Mouse (Mus musculus) retina, postnatal 1 day (tissue): ENCODE measurements at regions not wholly inside any gene's neighbourhood (a gene's known extent, or its start where the extent isn't known, plus 50 kb on each side); places are given as distances from the start of the nearest gene placed in this dataset.
"Not testable (repeated sequence)": the region's sequence is repeated elsewhere in the genome, so short reads cannot be mapped to it uniquely, and the experiment has no call there.

Experiments
- DNase-seq: peaks from one replicate; pipeline ENCODE4 v3.0.0-alpha.2; 2012

- no peak for DNase-seq
Observed at GRCm38 (mm10) chr14:76964046-76964445, 72.5 kb upstream of the Ccdc122 start.

- DNase-seq, result no peak
Observed at GRCm38 (mm10) chr14:76958875-76959274, 77.7 kb upstream of the Ccdc122 start.

GRCm38 (mm10) chr14:76957136-76957535 lies 79.4 kb upstream of the Ccdc122 start:
- DNase-seq, result no peak

GRCm38 (mm10) chr14:76953171-76953570 lies 83.4 kb upstream of the Ccdc122 start:
- DNase-seq, result no peak

GRCm38 (mm10) chr14:76951450-76951849 lies 85.1 kb upstream of the Ccdc122 start:
- no peak for DNase-seq

GRCm38 (mm10) chr14:76949388-76949787 lies 87.2 kb upstream of the Ccdc122 start:
- peak; percentile 16 for DNase-seq

- peak; percentile 16 for DNase-seq
Observed at GRCm38 (mm10) chr14:76948948-76949347, 87.6 kb upstream of the Ccdc122 start.

GRCm38 (mm10) chr14:76948481-76948880 lies 88.1 kb upstream of the Ccdc122 start:
- peak; percentile 51 for DNase-seq

GRCm38 (mm10) chr14:76947148-76947547 lies 89.4 kb upstream of the Ccdc122 start:
- no peak for DNase-seq

- no peak for DNase-seq
Observed at GRCm38 (mm10) chr14:76945626-76946025, 90.9 kb upstream of the Ccdc122 start.

- DNase-seq, result no peak
Observed at GRCm38 (mm10) chr14:76941474-76942212, 94.9 kb upstream of the Ccdc122 start.

- DNase-seq, result no peak
Observed at GRCm38 (mm10) chr14:76940507-76940906, 96.1 kb upstream of the Ccdc122 start.

GRCm38 (mm10) chr14:76936671-76937070 lies 99.9 kb upstream of the Ccdc122 start:
- DNase-seq, result no peak

GRCm38 (mm10) chr14:76936051-76936450 lies 100.5 kb upstream of the Ccdc122 start:
- DNase-seq, result not testable (repeated sequence)

- no peak for DNase-seq
Observed at GRCm38 (mm10) chr14:76935453-76935852, 101.1 kb upstream of the Ccdc122 start.

- no peak for DNase-seq
Observed at GRCm38 (mm10) chr14:76932890-76933289, 103.7 kb upstream of the Ccdc122 start.

GRCm38 (mm10) chr14:76931398-76931797 lies 105.2 kb upstream of the Ccdc122 start:
- DNase-seq, result no peak

- DNase-seq, result no peak
Observed at GRCm38 (mm10) chr14:76929562-76929961, 107.0 kb upstream of the Ccdc122 start.

GRCm38 (mm10) chr14:76928706-76929105 lies 107.9 kb upstream of the Ccdc122 start:
- no peak for DNase-seq

GRCm38 (mm10) chr14:76927245-76927806 lies 109.2 kb upstream of the Ccdc122 start:
- DNase-seq, result no peak

GRCm38 (mm10) chr14:76926416-76926815 lies 110.2 kb upstream of the Ccdc122 start:
- DNase-seq, result no peak

- no peak for DNase-seq
Observed at GRCm38 (mm10) chr14:76922399-76922939, 114.1 kb upstream of the Ccdc122 start.

GRCm38 (mm10) chr14:76918091-76918490 lies 118.5 kb upstream of the Ccdc122 start:
- DNase-seq, result no peak
